Mouse (Mus musculus) hindbrain, embryonic 15.5 days (tissue): ENCODE measurements at regions not wholly inside any gene's neighbourhood (a gene's known extent, or its start where the extent isn't known, plus 50 kb on each side); places are given as distances from the start of the nearest gene placed in this dataset. TPM values are rescaled to one million over a fixed set of nuclear protein-coding genes. Genes with fewer than 3 reads are reported as not detected.

ENCODE experiments used
- ATAC-seq: fragments of 200-750 bp; cut with Nextera tagmentation; 2 replicates; pipeline ENCODE4 v1.8.0; 2017; ENCODE audit warnings: low read depth, moderate number of reproducible peaks, moderate TSS enrichment; ENCODE audit not compliant: low FRiP score
- H3K27ac ChIP-seq: fragments of 300-500 bp; sonication (generic); replicated peaks from 2 replicates; pipeline ENCODE4 v1.5.1; 2015; ENCODE audit warnings: mild to moderate bottlenecking, inconsistent platforms
- H3K27me3 ChIP-seq: fragments of 300-500 bp; sonication (generic); 2 replicates; pipeline ENCODE4 v1.6.1; 2015; ENCODE audit warnings: control low read depth, inconsistent platforms
- H3K36me3 ChIP-seq: fragments of 300-500 bp; sonication (generic); 2 replicates; pipeline ENCODE4 v1.6.1; 2015; ENCODE audit warnings: control low read depth, inconsistent platforms
- H3K4me1 ChIP-seq: fragments of 300-500 bp; sonication (generic); replicated peaks from 2 replicates; pipeline ENCODE4 v1.6.1; 2015; ENCODE audit warnings: control low read depth, inconsistent platforms
- H3K4me2 ChIP-seq: fragments of 300-500 bp; sonication (generic); 2 replicates; pipeline ENCODE4 v1.6.1; 2015; ENCODE audit warnings: moderate library complexity, mild to moderate bottlenecking, inconsistent platforms
- H3K4me3 ChIP-seq: fragments of 300-500 bp; sonication (generic); 2 replicates; pipeline ENCODE4 v1.5.1; 2015; ENCODE audit warnings: mild to moderate bottlenecking, inconsistent platforms
- H3K9ac ChIP-seq: fragments of 300-500 bp; sonication (generic); 2 replicates; pipeline ENCODE4 v1.6.1; 2015; ENCODE audit warnings: inconsistent platforms
- H3K9me3 ChIP-seq: fragments of 300-500 bp; sonication (generic); 2 replicates; pipeline ENCODE4 v1.6.1; 2016; ENCODE audit warnings: control low read depth, inconsistent platforms
- WGBS: fragments of 180-500 bp; shearing (Covaris S2); methylation state at CpG from one replicate; pipeline ENCODE4 v1.1.7; 2015; 5-methylcytosine and 5-hydroxymethylcytosine counted together
- microRNA-seq: library from miRNA; unstranded; fragments of <30 nt; microRNA quantifications from one replicate; pipeline ENCODE4, GENCODE M21; 2016

GRCm38 (mm10) chr12:109397175-109398058, 55.2 kb upstream of the Dlk1 start:
- H3K27ac ChIP-seq = no peak overlapping the region
- no peak overlapping the region for H3K4me2 ChIP-seq
- peaks cover 47% of the 10 kb centered on the region for H3K4me1 ChIP-seq
- H3K36me3 ChIP-seq = no peaks in the 10 kb centered on the region
- no peak overlapping the region for H3K9ac ChIP-seq
- ATAC-seq = peak; percentile 24; the same call in 1 of the 2 replicates
- H3K4me3 ChIP-seq = no peak overlapping the region
- H3K27me3 ChIP-seq = no peaks in the 10 kb centered on the region
- 37% methylated on average over 12 of the region's 12 CpGs for WGBS
- H3K9me3 ChIP-seq = no peaks in the 10 kb centered on the region

- peaks cover 48% of the 10 kb centered on the region for H3K4me1 ChIP-seq
- no peak for ATAC-seq
- WGBS = 85% methylated on average over 7 of the region's 7 CpGs
- H3K4me2 ChIP-seq = no peak overlapping the region
- H3K9me3 ChIP-seq = no peaks in the 10 kb centered on the region
- H3K9ac ChIP-seq = no peak overlapping the region
- no peak overlapping the region for H3K27ac ChIP-seq
- H3K36me3 ChIP-seq = no peaks in the 10 kb centered on the region
- H3K27me3 ChIP-seq = no peaks in the 10 kb centered on the region
- H3K4me3 ChIP-seq = no peak overlapping the region
These were observed 54.1 kb upstream of the Dlk1 start for GRCm38 (mm10) chr12:109398473-109398872.

GRCm38 (mm10) chr12:109398951-109399350, 53.7 kb upstream of the Dlk1 start:
- H3K27me3 ChIP-seq = no peaks in the 10 kb centered on the region
- H3K9ac ChIP-seq = no peak overlapping the region
- peaks cover 44% of the 10 kb centered on the region for H3K4me1 ChIP-seq
- WGBS = 16% methylated on average over 6 of the region's 6 CpGs
- H3K36me3 ChIP-seq = no peaks in the 10 kb centered on the region
- no peak overlapping the region for H3K27ac ChIP-seq
- H3K4me3 ChIP-seq = no peak overlapping the region
- H3K9me3 ChIP-seq = no peaks in the 10 kb centered on the region
- no peak for ATAC-seq
- no peak overlapping the region for H3K4me2 ChIP-seq

- Histone ChIP-seq H3K4me1 (peaks cover 37% of the 10 kb centered on the region), H3K4me3 (no peak overlapping the region)
These were observed 53.0 kb upstream of the Dlk1 start for GRCm38 (mm10) chr12:109399591-109399990.

GRCm38 (mm10) chr12:109400041-109400440, 52.6 kb upstream of the Dlk1 start:
- no peak overlapping the region for H3K4me2 ChIP-seq
- H3K9me3 ChIP-seq = no peaks in the 10 kb centered on the region
- peaks cover 36% of the 10 kb centered on the region for H3K4me1 ChIP-seq
- H3K27ac ChIP-seq = no peak overlapping the region
- H3K9ac ChIP-seq = no peak overlapping the region
- WGBS = 85% methylated on average over 7 of the region's 7 CpGs
- H3K4me3 ChIP-seq = no peak overlapping the region
- no peaks in the 10 kb centered on the region for H3K36me3 ChIP-seq
- no peaks in the 10 kb centered on the region for H3K27me3 ChIP-seq
- no peak for ATAC-seq

More at GRCm38 (mm10) chr12:109399591-109399990, 53.0 kb upstream of the Dlk1 start:
- Histone ChIP-seq H3K27ac (no peak overlapping the region), H3K36me3 (no peaks in the 10 kb centered on the region), H3K27me3 (no peaks in the 10 kb centered on the region), H3K4me2 (peak overlapping the region; percentile 28), H3K9me3 (no peaks in the 10 kb centered on the region), H3K9ac (no peak overlapping the region)
- WGBS = 20% methylated on average over 22 of the region's 22 CpGs
- no peak for ATAC-seq

- Histone ChIP-seq H3K9me3 (no peaks in the 10 kb centered on the region), H3K27ac (no peak overlapping the region), H3K4me3 (no peak overlapping the region), H3K4me1 (peaks cover 36% of the 10 kb centered on the region), H3K36me3 (no peaks in the 10 kb centered on the region), H3K9ac (no peak overlapping the region), H3K4me2 (no peak overlapping the region), H3K27me3 (no peaks in the 10 kb centered on the region)
- no peak for ATAC-seq
- WGBS = 54% methylated on average over 15 of the region's 15 CpGs
These were observed 51.6 kb upstream of the Dlk1 start for GRCm38 (mm10) chr12:109400936-109401586.

- no peak for ATAC-seq
- H3K4me2 ChIP-seq = no peak overlapping the region
- H3K27me3 ChIP-seq = no peaks in the 10 kb centered on the region
- H3K9ac ChIP-seq = no peak overlapping the region
- no peaks in the 10 kb centered on the region for H3K36me3 ChIP-seq
- 75% methylated on average over 6 of the region's 6 CpGs for WGBS
- H3K4me3 ChIP-seq = no peak overlapping the region
- H3K9me3 ChIP-seq = no peaks in the 10 kb centered on the region
- peaks cover 36% of the 10 kb centered on the region for H3K4me1 ChIP-seq
- no peak overlapping the region for H3K27ac ChIP-seq
These were observed 50.9 kb upstream of the Dlk1 start for GRCm38 (mm10) chr12:109401696-109402095.

- Histone ChIP-seq H3K4me2 (no peak overlapping the region), H3K4me3 (no peak overlapping the region), H3K9me3 (no peaks in the 10 kb centered on the region), H3K9ac (no peak overlapping the region), H3K36me3 (no peaks in the 10 kb centered on the region), H3K27me3 (no peaks in the 10 kb centered on the region), H3K4me1 (peaks cover 35% of the 10 kb centered on the region), H3K27ac (0 out of 2 replicates have a peak overlapping the region, but pooled peaks have one; percentile 35)
- 34% methylated on average over 9 of the region's 9 CpGs for WGBS
- peak; percentile 21; the same call in 1 of the 2 replicates for ATAC-seq
These were observed 50.4 kb upstream of the Dlk1 start for GRCm38 (mm10) chr12:109402226-109402625.

Small RNAs in the stretch of these regions (microRNA-seq; reads per million reads assigned to microRNA genes)
- gene Gm22234 (not detected), gene Gm25297 (not detected)
